Mouse (Mus musculus) left cerebral cortex, postnatal 10 days (tissue): ENCODE results near the gene Fnbp1. TPM values are rescaled to one million over a fixed set of nuclear protein-coding genes. Genes with fewer than 3 reads are reported as not detected.

ENCODE experiments used
- DNase-seq, 2 experiments: peaks; one replicate each; pipeline ENCODE4 v3.0.0; 2021 to 2022; ENCODE audit warnings: low spot score in 2 of 2, mixed read lengths in 1 of 2; ENCODE audit errors: extremely low spot score in 1 of 2
- intact Hi-C: fragments of 180-260 bp; cut with DNase I; formaldehyde crosslinking; loops from one replicate; pipeline ENCODE4 v1.15.1; 2025
- total RNA-seq, 2 experiments: library from RNA; stranded (reverse); gene quantifications; 2 replicates each; pipeline ENCODE4 v1.2.3; 2021

Fnbp1 gene
- total RNA-seq, 2 experiments from 2014 or later = 71.9 to 72.8 TPM

DNA sequence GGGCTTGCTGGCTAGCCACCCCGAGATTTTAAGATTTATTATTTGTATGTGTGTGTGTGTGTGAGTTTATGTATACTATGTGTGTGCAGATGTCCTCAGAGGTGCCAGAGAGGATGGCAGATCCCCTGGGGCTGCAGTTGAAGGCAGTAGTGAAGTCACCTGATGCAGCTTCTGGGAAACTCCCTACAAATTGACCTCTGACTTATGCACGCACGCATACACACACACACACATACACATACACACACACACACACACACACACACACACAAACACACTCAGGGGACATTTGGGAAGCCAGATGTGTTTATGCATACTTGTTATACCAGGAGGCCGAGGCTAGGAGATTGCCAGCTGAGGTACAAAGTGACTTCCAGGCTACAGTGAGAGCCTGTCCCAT is 83.4 kb downstream of the Fnbp1 start:
- intact Hi-C loops = loop anchor here (10.0 kb wide), 1 partner anchor 86 kb away; the partner anchor contains the start of gene Fnbp1
- no peak for DNase-seq

DNA sequence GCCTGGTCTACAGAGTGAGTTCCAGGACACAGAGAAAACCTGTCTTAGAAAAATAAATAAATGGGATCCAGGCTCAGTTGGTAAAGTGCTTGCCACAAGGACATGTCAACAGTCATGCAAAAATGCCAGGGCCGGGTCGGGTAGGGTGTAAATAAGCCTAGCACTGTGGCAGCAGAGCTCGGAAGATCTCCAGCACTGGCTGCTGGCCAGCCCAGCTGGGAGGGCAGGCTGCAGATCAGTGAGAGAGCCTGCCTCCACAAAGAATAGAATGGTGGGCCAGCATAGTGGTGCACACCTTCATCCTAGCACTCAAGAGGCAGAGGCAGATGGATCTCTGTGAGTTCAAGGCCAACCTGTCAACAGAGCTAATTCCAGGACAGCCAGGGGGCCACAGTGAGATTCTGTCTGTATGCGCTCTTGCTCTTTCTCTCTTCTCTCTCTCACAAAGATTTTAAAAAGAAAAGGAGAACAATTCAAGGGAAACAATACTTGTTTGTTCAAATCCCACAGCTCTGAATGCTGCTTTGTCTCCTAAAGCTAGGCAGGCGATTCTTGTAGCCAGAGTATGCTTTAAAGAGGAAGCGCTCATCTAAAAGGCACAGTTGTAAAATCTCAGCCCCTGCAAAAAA is 84.1 kb downstream of the Fnbp1 start:
- DNase-seq = no peak
- intact Hi-C loops = loop anchor here (10.0 kb wide), 1 partner anchor 87 kb away; the partner anchor contains the start of gene Fnbp1

DNA sequence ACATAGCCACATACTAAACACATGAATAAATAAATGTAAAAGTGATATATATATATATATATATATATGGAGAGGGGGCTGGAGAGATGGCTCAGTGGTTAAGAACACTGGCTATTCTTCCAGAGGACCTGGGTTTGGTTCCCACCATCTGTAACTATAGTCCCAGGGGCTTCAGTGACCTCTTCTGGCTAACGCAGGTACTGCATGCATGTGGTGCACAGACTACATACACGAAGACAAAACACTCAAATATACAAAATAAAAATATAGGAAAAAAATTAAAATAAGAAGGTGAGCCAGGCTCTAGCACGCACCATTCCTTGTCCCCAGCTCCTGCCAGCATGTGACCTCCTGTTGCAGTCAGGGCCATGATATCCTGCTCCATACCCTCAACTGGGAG is 85.7 kb downstream of the Fnbp1 start:
- intact Hi-C loops = loop anchor here (10.0 kb wide), 1 partner anchor 89 kb away; the partner anchor contains the start of gene Fnbp1
- no peak for DNase-seq

DNA sequence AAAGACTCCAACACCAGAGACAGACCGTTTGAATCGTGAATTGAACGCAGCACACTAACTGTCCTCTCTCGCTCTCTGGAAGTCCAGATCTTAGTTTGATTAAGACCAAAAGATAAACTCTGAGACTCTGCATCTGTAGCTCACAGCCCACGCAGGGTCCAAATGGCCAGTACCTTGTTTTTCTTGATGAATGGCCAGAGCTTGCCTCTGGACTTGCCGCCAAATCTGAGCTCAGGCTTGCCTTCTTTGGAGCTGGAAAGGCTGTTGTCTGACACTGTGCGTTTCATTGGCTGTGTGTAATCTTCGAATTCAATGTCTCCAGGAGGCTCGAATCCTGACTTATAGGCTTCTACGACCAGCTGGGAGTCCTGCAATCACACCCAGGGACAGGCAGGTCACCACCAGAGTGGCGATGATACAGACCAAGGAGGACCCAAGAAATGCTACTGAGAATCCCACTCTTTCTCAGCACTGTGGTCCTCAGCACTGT is 87.9 kb downstream of the Fnbp1 start:
- intact Hi-C loops = loop anchor here (10.0 kb wide), 1 partner anchor 91 kb away; the partner anchor contains the start of gene Fnbp1
- no peak for DNase-seq

DNA sequence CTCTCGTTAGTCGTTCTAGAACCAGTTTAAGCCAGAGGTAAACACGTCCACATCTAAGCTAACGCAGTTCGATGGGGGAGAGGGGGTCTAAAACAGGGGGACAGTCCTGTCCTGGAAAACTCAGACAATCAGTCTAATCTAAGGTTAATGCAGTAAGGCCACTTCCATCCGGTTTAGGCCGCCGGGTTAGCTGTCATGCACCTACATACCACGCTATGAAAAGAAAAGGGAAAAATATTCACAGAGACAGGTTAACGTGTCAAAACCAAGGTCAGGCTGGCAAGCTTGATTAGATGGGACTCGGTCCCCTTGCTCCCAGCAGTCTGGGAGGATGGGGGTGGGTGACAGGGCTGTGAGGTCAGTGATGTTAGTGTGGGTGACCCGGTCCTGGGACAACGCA is 88.4 kb downstream of the Fnbp1 start:
- intact Hi-C loops = loop anchor here (10.0 kb wide), 1 partner anchor 91 kb away; the partner anchor contains the start of gene Fnbp1
- DNase-seq = no peak

DNA sequence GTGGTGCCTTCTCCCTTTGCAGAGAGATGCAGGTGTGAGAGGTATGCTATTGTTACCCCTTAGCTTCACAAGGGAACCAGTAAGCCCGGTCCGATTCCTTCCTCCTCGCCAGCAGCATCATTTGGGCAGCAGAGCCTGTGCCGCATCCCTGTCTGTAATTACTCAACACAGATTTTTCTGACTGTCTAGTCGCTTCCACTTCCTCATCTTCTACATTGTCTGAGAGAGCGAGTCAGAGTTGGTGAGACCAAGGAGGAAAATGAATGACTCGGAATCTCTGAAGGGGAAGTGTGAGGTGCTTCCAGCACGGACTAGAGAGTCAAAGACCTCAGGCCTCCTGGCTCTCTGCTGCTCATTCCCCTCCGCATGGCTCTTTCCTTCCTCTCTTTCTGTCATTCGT is 89.4 kb downstream of the Fnbp1 start:
- no peak for DNase-seq
- intact Hi-C loops = loop anchor here (10.0 kb wide), 1 partner anchor 92 kb away; the partner anchor contains the start of gene Fnbp1

DNA sequence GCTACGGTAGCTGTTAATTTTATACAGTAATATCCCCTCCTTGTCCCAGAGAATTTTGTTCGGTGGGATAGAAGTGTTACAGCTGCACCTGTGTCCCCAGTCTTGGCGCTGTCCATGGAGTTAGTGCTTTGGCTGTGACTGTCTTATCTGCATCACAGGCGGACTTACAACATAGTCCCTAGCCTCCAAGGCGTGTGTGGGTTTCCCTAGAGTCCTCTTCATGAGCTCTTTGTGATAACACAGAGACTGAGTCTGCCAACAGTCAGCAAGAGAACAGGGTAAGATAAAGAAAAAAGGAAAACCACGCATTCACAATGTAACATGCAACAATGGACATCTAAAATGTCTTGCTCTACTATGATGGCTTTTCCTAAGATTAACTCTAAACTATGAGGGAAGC is 93.8 kb downstream of the Fnbp1 start:
- intact Hi-C loops = no loop called here
- no peak for DNase-seq

DNA sequence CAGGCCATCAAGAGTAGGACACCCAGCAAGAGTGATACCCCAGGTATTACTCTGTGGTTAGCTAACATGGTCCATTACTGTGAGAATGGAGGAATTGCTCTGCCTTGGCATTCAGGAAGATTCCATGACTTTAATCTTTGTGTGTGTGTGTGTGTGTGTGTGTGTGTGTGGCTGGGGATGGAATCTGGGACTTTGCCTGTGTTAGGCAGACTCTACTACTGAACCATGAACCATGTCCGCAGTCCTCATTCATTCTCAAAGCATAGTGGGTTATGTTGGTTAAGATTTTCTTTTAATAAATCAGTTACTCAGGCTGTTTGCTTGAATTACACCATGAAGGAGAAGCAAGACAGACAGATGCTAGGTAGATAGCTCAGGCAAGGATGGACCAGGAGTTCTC is 98.0 kb downstream of the Fnbp1 start:
- no peak for DNase-seq

DNA sequence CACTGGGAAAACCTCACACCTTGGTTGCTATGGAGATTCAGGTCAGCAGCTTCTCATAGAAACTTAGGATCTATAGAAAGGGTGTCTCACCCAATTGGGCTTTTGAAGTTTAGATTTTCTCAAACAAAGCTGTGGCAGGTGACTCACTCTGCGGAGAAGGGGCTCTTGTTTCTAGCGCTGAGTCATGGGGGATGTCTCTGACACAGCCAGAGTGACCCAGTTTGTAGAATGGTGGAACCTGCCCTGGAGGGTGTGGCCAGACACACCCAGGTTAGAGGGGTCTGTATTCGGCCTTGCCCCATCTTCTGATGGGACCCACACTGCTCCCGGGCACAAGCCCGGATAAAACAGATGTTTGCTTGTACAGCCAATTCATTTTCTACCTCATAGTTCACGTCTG is 98.9 kb downstream of the Fnbp1 start:
- DNase-seq = no peak
- intact Hi-C loops = no loop called here

More for the DNA sequence above, 98.0 kb downstream of the Fnbp1 start:
- intact Hi-C loops = no loop called here

DNA sequence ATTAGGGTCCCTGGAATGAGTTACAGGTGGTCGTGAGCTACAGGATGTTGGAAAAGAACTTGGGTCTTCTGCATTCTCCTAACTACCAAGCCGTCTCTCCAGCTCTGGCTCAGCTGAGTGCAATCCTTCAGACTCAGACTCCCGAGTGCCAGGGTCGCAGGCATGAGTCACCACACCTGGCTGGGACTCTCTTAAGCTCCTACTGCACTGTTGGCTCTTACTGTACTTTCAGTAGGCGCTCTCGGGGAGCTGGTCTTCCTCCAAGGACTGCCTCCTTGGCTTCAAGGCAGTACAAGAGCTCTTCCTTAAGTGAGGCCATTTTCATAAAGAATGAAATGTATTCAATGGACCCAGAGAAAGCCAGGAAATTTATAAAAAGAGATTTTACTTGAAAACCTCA is 100.4 kb downstream of the Fnbp1 start:
- no peak for DNase-seq
- intact Hi-C loops = no loop called here

DNA sequence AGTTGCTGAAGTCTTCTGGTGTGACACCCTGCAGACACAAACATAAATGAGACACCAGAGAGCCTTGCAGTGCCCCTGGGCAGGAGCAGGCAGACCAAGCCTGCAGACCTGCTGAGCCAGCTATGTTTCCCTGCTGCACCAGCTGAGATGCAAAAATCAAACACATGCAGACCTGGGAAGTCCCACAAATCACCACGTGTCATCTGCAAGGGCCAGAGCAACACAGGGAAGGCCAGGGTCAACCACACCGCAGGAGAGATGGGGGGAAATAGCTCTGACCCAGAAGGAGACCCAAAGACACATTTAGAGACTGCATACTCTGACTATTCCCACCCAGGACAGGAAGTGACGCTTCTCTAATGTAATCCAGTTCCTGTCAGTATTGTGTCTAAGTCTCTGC is 101.3 kb downstream of the Fnbp1 start:
- intact Hi-C loops = no loop called here
- DNase-seq = no peak

DNA sequence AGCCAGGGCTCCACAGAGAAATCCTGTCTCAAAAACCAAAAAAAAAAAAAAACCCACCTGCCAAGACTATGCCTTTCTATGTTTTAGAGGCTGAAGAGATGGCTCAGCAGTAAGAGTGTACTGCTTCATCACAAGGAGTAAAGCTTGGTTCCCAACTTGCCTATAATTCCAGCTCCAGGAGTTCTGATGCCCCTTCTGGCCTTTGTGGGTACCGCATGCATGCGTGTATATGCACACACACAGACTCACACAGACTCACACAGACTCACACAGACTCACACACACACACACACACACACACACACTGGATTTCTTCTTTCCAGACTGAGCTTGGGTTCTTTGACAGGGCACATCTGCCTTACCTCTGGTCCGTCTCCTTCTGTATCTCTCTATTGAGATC is 101.8 kb downstream of the Fnbp1 start:
- no peak for DNase-seq
- intact Hi-C loops = no loop called here

DNA sequence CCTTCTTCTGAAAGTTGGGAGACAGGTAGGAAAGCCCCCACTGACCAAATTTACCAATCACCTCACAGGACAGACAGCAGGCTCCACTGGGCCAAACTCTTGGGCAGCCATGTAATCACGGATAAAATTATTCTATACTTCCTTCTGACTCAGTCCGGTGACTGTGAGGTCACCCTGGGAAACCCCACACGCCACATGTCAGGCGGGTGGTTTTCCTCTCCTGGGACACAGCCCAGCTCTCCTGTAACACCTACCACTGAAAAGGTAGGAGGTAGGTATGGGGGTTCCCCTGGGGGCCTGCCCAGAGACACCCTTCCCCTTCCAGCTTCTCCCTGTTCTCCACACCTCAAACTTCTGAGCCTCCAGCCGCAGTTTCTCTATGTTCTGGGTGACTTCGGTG is 105.0 kb downstream of the Fnbp1 start:
- intact Hi-C loops = no loop called here

DNA sequence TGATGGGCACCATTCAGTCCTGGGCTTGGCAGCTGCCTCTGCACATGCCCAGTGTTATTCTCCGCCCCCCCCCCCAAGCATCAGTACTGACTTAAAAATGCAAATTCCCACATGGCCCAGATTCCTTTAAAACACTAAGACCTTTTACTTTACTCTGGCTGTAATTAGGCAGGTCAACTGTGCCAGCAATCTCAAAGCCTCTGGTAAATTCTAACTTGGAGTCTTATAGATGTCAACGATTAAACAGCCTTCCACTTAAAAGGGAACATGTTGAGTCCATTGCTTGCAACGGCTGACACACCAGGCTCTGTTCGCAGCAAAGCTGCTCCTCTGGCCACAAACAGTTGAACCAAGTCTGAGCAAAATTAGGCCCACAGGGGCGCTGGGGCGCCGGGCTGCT is 109.8 kb downstream of the Fnbp1 start:
- DNase-seq = no peak
- intact Hi-C loops = no loop called here

More for the DNA sequence above, 105.0 kb downstream of the Fnbp1 start:
- no peak for DNase-seq

DNA sequence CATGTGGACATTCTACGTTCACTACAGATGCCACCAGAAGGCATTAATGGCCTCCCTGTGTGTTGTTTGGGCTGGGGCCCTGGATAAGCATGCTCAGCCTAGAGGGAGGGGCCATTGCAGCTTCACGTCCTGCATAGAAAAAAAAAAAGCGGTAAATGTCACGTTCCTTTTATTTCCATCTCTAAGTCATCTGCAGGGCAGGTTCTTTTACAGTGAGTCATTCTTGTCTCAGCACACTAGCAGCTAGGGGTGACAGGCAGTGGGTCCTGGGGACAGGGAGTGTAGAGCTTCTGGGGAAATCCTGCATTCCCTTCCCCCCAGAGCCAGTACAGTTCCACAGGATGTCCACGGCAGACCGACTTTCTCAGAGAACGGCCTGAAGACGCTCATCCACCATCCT is 115.2 kb downstream of the Fnbp1 start:
- DNase-seq = no peak
- intact Hi-C loops = loop anchor here (10.0 kb wide), 1 partner anchor 118 kb away; the partner anchor contains the start of gene Fnbp1

DNA sequence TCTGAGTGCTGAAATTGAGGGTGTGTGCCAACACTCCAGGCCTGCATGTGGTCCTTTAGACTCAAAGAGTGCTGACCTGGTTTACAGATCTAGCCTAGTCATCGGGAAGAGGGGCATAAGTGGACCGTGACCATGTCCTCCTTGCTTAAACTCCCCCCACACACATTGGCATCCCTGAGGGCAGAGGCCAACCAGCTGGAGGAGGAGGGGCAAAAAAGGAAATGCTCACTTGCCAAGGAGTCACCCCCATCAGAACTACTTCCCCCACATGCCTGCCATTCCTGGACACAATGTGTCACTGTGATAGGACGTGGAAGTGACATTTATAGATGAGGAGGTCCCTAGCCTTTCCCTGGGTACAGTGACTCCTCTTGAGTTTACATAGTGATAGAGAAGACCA is 116.3 kb downstream of the Fnbp1 start:
- DNase-seq = no peak
- intact Hi-C loops = loop anchor here (10.0 kb wide), 1 partner anchor 119 kb away; the partner anchor contains the start of gene Fnbp1

DNA sequence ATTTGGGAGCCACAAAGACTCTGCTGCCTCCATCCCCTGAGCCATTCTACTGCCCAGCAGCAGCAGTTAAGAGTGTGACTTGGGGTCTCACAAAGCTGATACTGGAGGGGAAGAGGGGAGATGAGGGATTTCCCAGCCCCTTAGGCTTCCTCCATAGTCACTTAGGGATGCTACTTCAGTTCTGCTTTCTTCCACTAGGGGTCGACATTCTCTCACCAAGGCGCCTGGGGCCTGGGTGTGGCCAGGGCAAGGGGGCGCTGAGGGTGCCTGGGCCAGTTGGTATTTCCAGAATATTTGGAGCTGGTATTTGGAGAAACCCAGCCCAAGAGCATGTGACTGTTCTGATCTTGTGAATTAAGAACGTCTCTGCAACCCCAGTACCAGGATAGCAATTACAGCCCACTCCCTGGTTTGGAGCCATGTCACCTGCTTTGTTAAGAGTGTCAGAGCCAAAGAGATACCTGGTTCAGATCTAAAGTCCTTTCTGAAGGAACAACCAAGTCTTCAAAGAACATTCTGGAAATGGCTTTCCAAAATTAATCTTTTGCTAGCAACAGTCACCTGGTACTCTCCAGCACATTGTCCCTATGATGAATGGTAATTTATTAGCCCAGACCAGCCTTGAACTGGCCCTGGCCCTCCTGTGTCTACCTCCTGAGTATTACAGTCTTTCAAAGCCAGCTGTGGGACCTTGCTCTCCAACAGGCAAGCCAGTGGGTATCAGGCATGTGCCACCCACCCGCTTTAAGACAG is 117.0 kb downstream of the Fnbp1 start:
- intact Hi-C loops = loop anchor here (10.0 kb wide), 1 partner anchor 120 kb away; the partner anchor contains the start of gene Fnbp1
- peak; percentile 45 to 65 for DNase-seq

DNA sequence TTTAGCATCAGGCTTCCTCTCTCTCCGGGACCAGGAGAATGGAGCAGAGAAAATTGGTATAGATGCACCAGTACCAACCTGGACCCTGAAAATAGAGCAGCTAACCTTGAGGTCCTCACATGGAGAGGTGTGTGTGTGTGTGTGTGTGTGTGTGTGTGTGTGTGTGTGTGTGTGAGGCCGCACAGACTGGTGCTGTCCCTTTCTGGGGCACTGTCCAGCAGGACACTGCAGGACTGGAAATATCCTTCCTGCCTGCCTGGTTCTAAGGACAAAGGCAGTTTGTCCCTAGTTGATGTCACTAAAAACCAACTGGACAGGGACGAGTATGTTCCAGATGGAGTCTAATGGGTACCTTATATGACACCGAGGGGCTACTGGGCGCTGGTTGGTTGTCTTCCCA is 117.9 kb downstream of the Fnbp1 start:
- intact Hi-C loops = loop anchor here (10.0 kb wide), 1 partner anchor 121 kb away; the partner anchor contains the start of gene Fnbp1
- no peak for DNase-seq

DNA sequence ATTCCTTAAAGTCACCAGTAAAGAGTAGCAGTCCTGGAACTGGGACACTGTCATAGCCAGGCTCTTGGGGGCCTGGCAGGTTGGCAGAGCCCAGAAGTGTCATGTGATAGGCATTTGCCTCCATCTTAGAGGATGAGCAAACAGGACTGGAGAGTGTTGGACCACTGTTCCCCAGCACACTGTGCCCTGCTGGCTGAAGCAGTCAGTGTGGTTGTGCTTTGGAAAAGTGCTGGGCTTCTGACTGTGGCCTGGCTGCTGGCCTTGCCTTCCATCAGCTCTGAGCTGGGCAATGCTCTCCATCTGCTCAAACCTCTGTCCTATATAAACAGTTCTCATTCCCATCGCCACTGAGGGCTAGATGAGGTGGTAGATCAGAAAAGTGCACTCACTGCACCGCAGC is 121.6 kb downstream of the Fnbp1 start:
- no peak for DNase-seq
- intact Hi-C loops = loop anchor here (10.0 kb wide), 1 partner anchor 125 kb away; the partner anchor contains the start of gene Fnbp1

DNA sequence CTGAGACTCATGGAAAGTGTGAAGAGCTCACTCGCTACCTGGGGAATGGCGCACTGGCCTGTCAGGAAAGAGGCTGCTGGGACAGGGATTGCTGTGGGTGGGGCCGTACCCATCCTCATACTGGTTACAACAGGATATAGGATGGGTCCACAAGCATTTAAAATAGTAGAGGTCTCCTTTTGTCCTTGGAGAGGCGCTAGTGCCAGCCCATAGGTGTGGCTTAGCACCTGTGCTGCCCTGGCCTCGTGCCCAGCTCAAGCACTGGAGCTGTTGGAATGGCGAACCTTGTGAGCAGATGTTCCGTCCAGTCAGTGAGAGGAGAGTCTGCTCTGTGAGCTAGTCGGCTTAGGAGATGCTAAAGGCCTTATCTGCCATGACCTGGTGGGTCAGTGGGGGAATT is 122.8 kb downstream of the Fnbp1 start:
- no peak for DNase-seq
- intact Hi-C loops = no loop called here
